Mouse (Mus musculus): ENCODE data around the gene Saa4.

DNA sequence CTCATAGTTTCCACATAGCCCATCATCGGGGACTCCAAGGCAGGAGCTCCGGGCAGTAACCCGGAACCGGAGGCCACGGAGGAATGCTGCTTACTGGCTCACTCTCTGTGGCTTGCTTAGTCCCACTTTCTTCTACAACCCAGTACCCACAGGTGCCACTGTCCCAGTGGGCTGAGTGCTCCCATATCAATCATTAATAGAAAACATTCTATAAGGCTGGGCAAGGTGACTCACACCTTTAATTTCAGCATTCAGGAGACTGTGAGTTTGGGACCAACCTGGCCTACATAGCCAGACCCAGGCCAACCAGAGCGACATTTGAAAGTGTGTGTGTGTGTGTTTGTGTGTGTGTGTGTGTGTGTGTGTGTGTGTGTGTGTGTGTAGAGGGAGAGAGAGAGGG, 9.0 kb downstream of the Saa4 start:
- TF ChIP-seq EP300 (optimal IDR thresholded peaks at IDR 0.05) (no peak), CTCF (IDR thresholded peaks at IDR 0.05; ENCODE audit: low read depth) (no peak)
